Mouse (Mus musculus) heart, postnatal 14 days (tissue): ENCODE results near the gene Zcchc2. TPM values are rescaled to one million over a fixed set of nuclear protein-coding genes. Genes with fewer than 3 reads are reported as not detected.

ENCODE experiments used
- DNase-seq, 2 experiments: peaks; one replicate each; pipeline ENCODE4 v3.0.0; 2021 to 2022
- intact Hi-C: fragments of 180-260 bp; cut with DNase I; formaldehyde crosslinking; loops from one replicate; pipeline ENCODE4 v1.15.1; 2025
- long read RNA-seq, 2 experiments: library from polyadenylated mRNA; stranded (forward); transcript quantifications; one replicate each; pipeline ENCODE4 v2.0.0; 2021
- total RNA-seq, 2 experiments: library from RNA; stranded (reverse); gene quantifications; 2 replicates each; pipeline ENCODE4 v1.2.3; 2021

Gene Zcchc2
- total RNA-seq = 10 to 100 TPM in 1 of 2 experiments, 1 to 10 TPM in 1; 8.6 to 10.4 TPM
- long read RNA-seq, experiment 1, full-length matches to known transcripts = 1 of 4 reads
- long read RNA-seq, experiment 1, partial matches to known transcripts = 0 of 4 reads
- long read RNA-seq, experiment 1, other reads (novel, unspliced or antisense) = 3 of 4 reads
- long read RNA-seq, experiment 2, full-length matches to known transcripts = 2 of 12 reads
- long read RNA-seq, experiment 2, partial matches to known transcripts = 3 of 12 reads
- long read RNA-seq, experiment 2, other reads (novel, unspliced or antisense) = 7 of 12 reads

DNA sequence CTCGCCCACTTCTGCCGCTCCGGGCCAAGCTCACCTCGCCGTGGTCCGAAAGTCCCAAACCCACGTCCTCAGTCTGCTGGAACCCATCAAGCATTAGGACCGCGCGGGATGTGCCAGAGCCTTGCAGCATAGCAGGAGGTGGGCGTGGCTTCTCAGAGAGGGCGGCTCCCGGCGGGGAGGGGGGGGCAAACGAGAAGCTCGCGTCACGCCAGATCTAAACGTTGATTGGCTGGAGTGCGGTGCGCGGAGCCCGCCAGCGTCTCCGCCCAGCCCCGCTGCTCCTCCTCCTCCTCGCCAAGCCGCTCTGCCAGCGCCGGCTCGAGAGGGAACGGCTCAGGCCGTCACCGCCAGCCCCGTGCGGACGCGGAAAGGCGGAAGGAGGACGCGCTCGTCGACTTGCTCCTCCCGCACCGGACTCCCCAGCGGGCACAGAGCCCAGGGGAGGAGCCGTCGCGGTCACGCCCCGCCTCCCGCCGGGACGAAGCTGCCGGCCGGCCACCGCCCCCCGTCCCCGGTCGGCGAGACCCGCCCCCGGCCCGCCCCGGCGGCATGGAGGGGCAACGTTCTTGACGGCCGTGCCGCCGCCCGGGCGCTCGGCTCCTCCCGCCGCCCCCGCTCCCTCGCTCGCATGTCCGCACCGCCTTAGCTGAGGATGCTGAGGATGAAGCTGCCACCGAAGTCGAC lies at the start of gene Zcchc2:
Gene Zcchc2 (plus strand): TSS at position 269 of the 684 bp plus-strand sequence.
- intact Hi-C loops = loop anchor here (10.0 kb wide), 3 partner anchors 185 to 765 kb away; partner anchors contain the start of genes Kdsr, Phlpp1, Pign and Relch
- peak; percentile 99 for DNase-seq

DNA sequence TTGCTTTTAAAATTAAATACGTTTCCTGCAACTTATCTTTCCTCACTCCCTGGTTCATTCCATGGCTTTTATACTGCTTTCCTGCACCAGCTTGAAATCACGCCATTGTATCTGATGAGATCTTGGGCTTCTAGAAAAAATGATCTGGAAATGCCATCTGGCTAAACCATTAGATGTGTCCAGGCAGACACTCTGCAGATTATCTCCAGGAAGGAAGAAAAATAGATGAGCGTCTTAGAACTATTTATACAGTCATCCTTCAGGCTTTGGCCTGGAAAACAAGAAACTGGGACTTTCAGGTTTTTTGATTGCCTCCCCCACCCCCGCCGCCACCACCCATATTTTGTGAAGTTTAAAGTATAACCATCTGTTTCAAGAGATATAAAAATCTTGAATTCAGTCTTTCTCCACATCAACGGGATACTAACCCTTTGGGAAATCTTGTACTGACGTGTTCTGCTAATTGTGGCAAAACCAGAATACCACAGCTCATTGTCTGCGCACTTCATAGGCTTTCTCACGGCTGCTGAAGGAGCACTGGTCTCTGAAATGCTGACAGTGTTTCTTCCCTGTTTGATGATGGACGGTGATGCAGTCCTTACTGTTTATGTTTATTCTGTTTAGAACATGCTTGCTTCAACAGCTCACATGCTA lies 45.2 kb upstream of the Zcchc2 start:
- no peak for DNase-seq
- intact Hi-C loops = loop anchor here (5.0 kb wide), 1 partner anchor 38 kb away; no protein-coding TSS in a partner anchor

DNA sequence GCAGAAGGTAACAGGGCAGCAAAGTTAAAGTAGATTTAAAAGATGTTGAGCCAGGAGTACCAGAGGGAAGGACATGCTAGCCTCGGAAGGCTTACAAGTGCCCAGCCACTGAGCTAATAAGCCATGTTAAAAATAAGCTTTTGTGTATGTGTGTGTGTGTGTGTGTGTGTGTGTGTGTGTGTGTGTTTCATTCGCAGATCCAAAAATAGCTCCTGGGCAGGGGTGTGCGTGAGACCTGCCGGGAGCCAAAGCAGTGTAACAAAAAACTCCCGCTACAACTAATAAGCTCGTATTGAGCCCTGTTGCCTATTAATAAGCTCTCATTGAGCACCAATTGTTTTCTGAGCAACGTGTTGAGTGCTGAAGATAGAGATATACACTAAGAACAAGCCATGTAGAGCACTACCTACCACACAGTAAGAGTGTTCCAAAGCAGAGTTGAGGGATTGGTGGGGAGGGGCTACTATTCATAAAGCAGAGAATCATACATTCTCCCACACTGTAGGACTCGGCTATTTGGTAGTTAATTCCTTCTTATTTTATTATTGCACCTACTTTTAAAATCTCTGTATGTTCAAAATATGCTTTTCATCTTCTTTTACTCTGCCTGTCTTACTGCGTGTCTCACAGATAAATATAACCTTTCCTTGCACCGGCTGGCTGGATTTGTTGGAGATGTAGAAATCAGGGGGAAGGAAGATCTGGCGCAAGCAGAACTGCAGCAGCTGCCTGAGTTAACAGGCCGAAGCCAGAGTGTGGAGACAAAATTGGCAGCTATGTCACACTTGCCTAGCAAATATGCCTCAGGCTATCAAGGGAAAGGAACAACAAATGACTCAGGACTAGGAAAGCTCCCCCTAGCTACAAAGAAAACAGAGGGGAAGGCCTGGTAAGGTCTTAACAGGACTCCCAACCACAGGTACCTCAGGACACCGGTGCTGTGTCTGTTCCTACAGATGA lies 43.3 kb upstream of the Zcchc2 start:
- DNase-seq = peak; percentile 41 to 55

DNA sequence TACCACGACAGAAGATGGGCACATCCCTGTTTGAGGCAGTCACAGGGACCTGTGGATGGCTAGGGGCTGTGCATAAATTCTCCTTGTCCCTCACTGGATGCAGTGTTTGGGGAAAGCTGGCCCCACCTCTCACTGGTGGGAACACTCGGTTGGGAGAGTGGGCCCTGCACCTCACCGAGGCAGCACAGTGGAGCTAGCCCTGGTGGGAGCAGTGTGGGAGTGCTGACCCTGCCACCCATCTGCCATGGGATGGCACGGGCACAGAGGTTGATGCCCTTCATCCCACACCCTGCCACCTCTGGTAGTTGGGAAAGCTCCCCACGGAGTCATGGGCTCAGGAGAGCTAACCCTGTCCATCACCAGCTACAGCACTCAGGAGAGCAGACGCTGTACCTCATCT lies 41.9 kb upstream of the Zcchc2 start:
- intact Hi-C loops = loop anchor here (5.0 kb wide), 1 partner anchor 41 kb away; no protein-coding TSS in a partner anchor
- no peak for DNase-seq

More for the DNA sequence above, 43.3 kb upstream of the Zcchc2 start:
- intact Hi-C loops = loop anchor here (5.0 kb wide), 1 partner anchor 40 kb away; no protein-coding TSS in a partner anchor

DNA sequence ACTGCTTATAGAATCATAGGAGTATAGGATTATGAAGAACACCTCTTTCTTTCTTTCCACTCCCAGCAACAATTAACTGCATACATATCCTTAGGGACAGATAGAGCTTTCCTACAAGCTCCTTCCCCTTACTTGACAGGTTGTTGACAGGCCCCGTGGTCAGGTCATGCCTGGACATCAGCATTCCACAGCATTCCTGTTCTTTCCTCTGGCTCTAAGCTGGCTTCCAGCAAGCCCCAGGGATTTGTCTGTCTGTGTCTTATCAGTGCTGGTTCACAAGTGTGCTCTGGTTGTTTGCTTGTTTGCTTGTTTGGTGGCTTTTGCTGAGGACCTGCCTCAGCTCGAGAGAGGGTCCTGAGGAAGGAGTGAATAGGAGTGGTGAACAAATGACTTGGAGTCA lies 36.6 kb upstream of the Zcchc2 start:
- intact Hi-C loops = no loop called here
- DNase-seq = no peak

DNA sequence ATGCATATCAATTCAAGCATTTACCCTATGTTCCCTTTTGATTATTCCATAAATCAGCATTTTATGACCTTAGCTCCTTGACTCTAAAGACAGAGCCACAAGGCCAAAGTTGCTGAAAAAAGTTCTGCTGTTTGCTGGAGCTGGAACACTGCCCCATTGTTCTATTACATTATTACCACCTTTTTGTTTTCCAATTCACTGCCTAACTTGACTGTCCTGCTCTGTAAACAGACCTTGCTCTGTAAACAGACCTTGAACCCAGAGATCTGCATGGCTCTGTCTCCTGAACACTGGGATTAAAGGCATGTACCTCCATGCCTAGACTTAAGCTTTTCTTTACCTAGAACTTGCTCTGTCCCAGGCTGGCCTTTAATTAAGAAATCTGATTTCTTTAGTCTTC lies 36.2 kb upstream of the Zcchc2 start:
- intact Hi-C loops = no loop called here
- DNase-seq = no peak

DNA sequence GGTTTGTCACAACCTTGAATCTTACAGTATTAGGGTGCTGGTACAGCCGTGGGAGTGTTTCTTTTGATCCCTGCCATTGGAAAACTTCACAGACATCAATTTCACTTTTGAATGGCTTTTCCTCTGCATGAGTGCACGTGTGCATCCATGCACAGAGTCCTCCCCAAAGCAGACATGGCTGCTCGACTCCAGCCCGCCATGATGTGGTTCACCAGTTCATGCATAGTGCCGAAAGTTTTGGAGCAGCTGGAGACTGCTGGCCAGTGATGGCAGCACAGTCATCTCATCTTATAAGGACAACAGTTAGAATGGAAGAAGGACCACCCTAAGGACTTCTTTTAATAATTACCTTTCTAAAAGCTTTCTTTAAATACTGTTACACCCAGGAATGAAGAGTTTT lies 34.1 kb upstream of the Zcchc2 start:
- DNase-seq = no peak
- intact Hi-C loops = no loop called here

DNA sequence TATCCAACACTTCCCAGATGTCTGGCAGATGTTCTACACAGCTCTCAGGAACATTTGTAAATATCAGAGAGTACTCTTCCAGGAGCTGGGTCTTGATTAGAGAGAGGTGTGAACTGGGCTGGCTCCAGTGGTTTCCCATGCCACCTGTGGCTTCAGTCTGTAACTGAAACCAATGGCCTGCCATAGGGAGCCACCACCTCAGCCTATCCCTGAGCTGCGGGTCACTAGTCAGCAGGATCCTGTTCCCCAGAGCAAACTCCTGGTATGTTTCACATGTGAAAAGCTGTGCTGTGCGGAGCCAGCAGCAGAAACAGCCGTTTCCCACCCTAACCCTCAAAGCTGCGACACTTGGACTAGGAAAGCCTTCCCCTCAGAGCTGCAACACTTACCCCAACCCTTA lies 28.7 kb upstream of the Zcchc2 start:
- no peak for DNase-seq
- intact Hi-C loops = no loop called here

DNA sequence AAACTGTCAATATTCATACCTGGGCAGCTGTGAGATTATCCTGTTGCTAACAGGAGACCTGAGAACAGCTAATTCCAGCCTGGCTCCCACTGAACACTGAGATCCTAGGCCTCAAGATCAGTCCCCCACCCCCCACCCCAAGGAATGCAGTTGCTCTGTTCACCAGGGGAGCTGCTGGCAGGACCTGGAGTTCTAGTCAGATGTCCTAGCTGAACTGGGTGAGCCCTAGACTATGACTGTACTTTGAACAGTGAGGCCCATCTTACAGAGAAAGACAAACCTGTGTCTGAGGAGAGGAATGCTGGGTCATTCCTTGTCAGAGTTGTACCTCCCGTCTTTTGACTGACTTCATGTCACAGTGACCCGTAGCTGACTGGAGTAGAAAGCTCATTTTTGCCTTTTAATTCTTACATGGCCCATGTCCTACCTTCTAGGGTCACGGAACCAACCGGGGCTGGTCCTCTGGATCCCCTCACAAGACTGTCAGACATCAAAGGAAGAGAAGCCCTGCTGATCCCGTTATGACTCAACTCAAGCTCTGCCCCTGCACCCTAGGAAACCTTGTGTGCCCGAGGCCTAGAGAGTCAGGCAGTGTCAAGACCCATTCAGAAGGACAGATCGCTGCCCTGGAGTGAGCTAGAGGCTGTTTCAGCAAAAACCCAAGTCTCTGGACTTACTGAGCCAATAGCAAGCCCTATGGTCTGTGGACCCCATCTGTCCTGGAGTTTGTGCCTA lies 28.0 kb upstream of the Zcchc2 start:
- intact Hi-C loops = no loop called here
- no peak for DNase-seq

DNA sequence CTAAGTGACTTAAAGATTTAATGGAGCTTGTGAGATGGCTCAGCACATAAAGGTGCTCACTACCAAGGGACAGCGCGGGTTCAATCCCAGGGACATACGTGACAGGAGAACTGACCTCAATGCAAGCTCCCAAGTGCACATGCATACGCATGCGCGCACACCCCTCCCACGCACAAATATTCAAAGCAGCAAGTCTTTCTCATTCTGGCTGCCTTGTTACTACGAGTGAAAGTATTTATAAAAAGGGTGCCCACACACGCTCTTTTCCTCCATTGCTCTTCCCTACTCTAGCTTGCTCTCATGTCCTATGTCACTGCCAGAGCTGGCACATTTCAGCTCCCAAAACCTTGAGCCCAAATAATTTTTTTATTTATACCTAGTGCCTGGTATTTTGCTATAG lies 27.4 kb upstream of the Zcchc2 start:
- no peak for DNase-seq
- intact Hi-C loops = no loop called here

DNA sequence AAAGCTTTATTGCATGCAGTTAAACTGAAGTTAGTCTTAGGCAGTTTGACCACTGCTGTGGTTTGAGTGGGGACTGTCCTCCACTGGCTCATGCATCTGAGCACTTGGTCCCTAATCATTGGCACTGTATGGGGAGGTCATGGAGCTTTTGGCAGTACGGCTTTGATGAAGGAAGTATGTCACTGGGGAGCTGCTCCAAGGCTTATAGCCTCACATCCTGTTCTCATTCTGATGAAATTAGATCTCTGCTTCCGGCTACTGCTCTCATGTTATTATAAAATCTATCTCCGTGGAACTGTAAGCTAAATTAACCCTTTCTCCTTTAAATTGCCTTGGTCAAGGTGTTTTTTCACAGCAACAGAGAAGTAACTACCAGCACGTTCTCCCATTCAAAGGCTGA lies 25.7 kb upstream of the Zcchc2 start:
- intact Hi-C loops = no loop called here
- no peak for DNase-seq

DNA sequence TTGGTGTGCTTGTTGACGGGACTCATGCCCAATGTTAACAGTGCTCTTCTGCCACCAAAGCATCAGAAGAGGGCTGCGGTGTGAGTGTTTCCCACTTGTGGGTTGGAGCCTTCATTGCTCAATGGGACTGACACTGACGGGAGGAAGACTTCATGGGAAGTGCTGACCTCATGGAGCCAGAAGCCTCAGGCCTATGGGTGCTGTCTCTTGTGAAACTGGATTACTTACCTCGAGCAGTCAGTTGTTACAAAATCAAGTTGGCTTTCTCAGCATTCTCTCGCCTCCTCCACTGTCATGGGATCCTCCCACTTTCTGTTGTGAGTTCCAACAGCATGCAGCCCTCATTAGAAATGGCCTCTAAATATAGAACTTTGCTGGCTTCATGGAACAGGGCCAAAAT lies 25.0 kb upstream of the Zcchc2 start:
- no peak for DNase-seq

DNA sequence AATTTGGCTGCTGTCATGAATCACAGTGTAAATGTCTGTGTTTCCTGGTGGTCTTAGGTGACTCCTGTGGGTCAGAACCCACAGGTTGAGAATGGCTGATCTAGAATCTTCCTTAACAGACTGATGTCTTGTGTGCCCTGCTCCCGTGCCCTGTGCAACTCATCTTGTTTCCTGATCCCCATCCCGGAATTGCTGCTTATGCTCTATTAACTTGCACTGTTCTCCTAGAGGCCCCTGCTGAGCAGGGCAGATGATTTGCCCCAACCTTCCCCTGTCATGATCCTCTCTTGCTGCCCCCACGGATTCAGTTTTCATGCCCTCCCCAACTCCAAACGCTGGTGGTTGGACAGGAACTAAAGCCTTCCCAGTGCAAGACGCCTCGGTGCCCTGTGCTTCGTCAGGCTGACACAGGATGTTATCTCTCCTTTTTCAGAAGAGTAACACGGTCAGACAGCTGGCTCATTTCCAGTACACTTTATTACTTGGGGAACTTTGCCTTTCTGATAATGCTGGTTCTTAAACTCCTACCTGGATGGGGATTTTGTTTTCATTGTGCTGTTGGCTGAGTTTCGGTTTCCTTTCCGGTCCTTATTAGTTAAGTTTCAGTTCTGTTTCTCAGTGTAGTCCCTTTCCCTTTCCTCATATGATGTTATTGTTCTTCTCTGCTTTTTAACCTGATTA lies 18.6 kb upstream of the Zcchc2 start:
- intact Hi-C loops = loop anchor here (2.0 kb wide), 1 partner anchor 79 kb away; no protein-coding TSS in a partner anchor
- DNase-seq = peak; percentile 12 to 42

More for the DNA sequence above, 25.0 kb upstream of the Zcchc2 start:
- intact Hi-C loops = no loop called here

DNA sequence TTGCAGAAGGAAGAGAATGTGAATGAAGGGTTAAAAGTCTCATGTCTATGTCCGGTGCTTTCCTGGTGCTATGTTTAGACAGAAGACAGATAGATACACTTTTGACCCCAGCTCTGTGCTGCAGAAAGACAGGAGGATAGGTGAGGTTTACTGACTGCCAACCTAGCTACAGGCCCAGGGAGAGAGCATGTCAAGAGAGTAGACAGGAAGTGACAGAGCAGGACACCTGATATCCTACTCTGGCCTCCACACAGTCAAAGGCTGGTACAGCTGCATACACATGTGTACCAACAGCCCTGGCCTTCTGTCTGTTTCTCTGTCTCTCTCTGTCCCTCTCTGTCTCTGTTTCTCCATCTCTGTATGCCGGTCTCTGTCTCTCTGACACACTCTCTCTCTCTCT lies 16.2 kb upstream of the Zcchc2 start:
- DNase-seq = no peak
- intact Hi-C loops = no loop called here

DNA sequence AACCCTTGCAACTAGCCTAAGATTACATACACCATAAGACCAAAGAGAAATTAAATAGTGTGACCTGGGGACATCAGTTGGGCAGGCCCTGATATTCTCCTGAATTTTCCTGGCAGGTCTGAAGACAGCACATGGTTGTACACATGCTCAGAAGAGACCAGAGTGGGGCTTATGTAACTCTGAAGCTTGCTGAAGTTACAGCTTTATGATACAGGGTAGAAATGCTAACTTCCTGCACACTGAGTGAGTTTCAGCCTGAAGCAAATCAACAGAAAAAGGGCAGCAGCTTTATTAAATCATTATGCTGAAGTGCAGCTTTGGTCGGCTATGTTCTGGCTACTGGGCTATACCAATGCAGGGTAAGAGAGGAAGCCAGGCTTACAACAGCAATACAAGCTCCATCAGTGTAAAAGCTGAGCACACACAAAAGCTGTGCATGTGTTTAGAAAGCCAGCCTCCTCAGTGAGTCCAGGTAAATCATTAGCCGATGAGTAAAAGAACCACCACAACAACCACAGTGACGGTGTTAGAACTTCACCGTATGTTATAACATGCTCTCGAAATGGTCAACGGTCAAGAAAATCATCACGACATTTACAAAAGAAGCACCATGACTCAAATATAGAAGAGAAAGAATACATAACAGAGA lies 12.6 kb upstream of the Zcchc2 start:
- DNase-seq = no peak
- intact Hi-C loops = no loop called here

DNA sequence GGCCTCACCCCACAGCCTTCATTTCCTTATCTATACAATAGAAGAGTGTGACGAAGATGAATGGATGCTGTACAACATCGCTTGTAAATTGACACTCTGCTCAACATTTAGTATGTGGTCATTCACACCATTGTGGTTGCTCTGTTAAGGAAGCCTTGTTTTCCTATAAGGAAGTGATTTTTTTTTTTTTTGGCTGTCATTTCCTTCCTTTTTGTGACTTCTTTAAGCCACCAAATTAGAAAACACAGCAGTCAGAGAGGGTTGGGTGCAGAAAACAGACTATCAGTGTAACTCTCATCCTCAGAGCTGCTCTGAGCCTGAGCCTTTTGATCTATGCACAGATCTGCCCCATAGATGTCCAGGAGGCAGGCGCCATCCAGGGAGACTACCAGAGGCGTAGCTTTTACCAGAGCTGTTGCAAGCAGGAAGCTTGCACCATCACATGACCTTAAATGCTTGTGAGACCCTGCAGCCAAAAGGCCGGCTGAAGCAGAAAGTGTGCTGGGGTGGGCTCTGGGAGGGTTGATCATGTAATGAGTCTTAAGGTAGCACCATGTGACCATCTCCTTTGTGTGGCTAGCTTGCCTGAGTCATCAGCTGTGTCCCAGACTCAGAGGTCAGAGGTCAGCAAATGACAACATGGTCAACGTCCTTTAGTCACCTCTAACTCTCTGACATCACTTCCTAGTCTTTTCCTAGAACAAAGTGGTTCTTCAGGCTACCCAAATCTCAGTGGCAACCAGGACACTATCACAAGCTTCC lies 9.2 kb upstream of the Zcchc2 start:
- intact Hi-C loops = no loop called here
- DNase-seq = no peak

DNA sequence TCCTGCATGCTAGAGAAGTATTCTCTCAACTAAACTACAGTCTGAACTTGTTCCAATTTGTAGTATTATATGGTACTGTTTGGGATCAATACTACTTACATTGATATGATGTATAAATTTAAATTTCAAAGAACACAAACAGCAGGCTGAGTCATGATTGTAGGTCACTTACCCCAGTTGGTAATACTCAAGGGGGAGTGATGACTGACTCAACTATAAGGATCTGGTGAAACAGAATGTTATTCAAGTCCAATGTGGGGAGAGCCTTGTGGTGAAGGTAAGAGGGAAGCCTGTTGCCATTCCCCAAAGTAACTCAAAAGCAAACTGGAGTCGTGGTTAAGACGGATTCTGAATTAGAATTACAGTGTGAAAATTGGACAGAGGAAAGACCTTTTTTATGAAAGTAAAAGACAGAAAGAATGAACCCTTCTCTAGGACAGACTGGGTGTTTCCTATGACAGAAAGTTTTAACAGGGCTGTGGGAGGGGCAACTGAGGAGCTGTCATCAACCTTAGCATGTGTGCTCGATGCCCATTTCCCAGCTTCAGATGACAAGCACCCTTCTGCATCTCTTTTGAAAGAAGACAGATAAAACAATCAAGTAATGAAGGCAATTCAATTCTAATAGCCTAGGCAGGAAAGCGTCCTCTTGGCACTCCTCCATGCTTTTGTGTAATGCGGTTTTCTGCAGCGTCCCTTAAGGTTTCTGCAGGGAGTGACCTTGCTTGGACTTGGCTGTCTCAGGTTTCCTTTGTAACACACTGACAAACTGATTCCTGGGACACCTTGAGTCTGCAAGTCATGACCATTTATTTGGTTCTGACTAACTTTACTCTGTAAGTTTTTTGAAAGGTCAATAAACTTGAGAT lies 7.5 kb upstream of the Zcchc2 start:
- DNase-seq = peak; percentile 51 to 65
- intact Hi-C loops = no loop called here
